ENCODE assay signal across 16 mouse cellular contexts in the genomic region with DNA sequence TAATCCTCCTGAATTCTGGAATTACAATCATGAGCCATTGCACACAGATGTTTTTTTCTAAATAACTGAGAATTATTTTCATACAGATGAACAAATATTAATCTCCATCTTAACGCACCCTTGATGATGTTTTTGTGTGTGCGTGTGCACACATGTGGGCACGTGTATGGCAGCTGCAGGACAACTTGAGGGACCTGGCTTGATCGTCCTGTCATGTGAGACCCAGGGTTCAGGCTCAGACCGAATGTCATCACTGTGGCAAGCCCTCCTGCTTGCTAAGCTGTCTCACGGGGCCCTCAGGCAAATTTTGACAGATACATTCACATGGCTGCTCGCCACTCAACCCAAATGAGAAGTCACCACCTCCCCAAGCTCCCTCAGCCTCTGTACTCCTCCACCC. TPM values are rescaled to one million over a fixed set of nuclear protein-coding genes. Genes with fewer than 3 reads are reported as not detected.
DNase-seq lines count a peak whose midpoint lies in the region; ATAC-seq and TF ChIP-seq lines count a peak whose summit lies in the region.
"Had no signal": no experiment of that assay in that cellular context is flagged by ENCODE, and none has a peak within 500 bp of the region (broad histone marks: within the 10 kb centered on the region; RNA-seq: fewer than 3 reads in every experiment).

No protein-coding gene starts in this region.

- H3K27me3 ChIP-seq in liver, embryonic 15.5 days: no peaks in the 10 kb centered on the region
- H3K27me3 ChIP-seq in liver, postnatal 0 days (ENCODE audit: insufficient read depth, low read length): no peaks in the 10 kb centered on the region
- no peaks in the 10 kb centered on the region for H3K27me3 ChIP-seq in limb, embryonic 15.5 days
- H3K27me3 ChIP-seq in stomach, postnatal 0 days (ENCODE audit: control insufficient read depth, insufficient read depth, low read length): no peaks in the 10 kb centered on the region
- H3K27me3 ChIP-seq: heart, embryonic 13.5 days had no signal

- peaks cover 18% of the 10 kb centered on the region for H3K36me3 ChIP-seq in liver, embryonic 15.5 days (replicated peaks)
- H3K36me3 ChIP-seq in liver, postnatal 0 days (replicated peaks; ENCODE audit: insufficient read depth, low read length): peaks cover 5% of the 10 kb centered on the region
- H3K36me3 ChIP-seq in limb, embryonic 15.5 days: no peaks in the 10 kb centered on the region
- H3K36me3 ChIP-seq in stomach, postnatal 0 days (ENCODE audit: control insufficient read depth, insufficient read depth, low read length): no peaks in the 10 kb centered on the region
- H3K36me3 ChIP-seq: heart, embryonic 13.5 days had no signal

- no peak for TF ChIP-seq EP300 in liver, postnatal 0 days (IDR thresholded peaks at IDR 0.05; ENCODE audit: low read depth)
- no peak for TF ChIP-seq EP300 in stomach, postnatal 0 days (optimal IDR thresholded peaks at IDR 0.05)

- H3K27ac ChIP-seq in liver, embryonic 15.5 days (replicated peaks): peak overlapping the region; percentile 68; the same call in 1 of the 2 replicates
- no peak overlapping the region for H3K27ac ChIP-seq in liver, postnatal 0 days (ENCODE audit: low read depth)
- peak overlapping the region; percentile 87 for H3K27ac ChIP-seq in embryonic fibroblast, embryonic 13.5 days (ENCODE audit: insufficient read depth, low read length)
- peak overlapping the region; percentile 57; the same call in 1 of the 2 replicates for H3K27ac ChIP-seq in limb, embryonic 15.5 days
- peak overlapping the region; percentile 70; the same call in 1 of the 2 replicates for H3K27ac ChIP-seq in stomach, postnatal 0 days (replicated peaks)
- H3K27ac ChIP-seq: heart, embryonic 13.5 days had no signal

- no peak for DNase-seq in liver, postnatal 0 days
- no peak for DNase-seq in stomach, postnatal 0 days (ENCODE audit: low spot score)
- DNase-seq in right cerebral cortex, postnatal 14 days: no peak
- DNase-seq: adrenal gland, adult 8-10 months; cerebellum, postnatal 25 days; gastrocnemius, postnatal 14 days; lung, postnatal 36 days; thymus, postnatal 25 days had no signal

- H3K9me3 ChIP-seq in liver, embryonic 15.5 days (replicated peaks): no peaks in the 10 kb centered on the region
- H3K9me3 ChIP-seq in liver, postnatal 0 days (ENCODE audit: low read length): no peaks in the 10 kb centered on the region
- H3K9me3 ChIP-seq in limb, embryonic 15.5 days: no peaks in the 10 kb centered on the region
- H3K9me3 ChIP-seq in stomach, postnatal 0 days (ENCODE audit: control insufficient read depth, low read length): no peaks in the 10 kb centered on the region
- H3K9me3 ChIP-seq: heart, embryonic 13.5 days had no signal

- H3K9ac ChIP-seq in liver, embryonic 15.5 days: no peak overlapping the region
- no peak overlapping the region for H3K9ac ChIP-seq in liver, postnatal 0 days (replicated peaks)
- no peak overlapping the region for H3K9ac ChIP-seq in limb, embryonic 15.5 days
- H3K9ac ChIP-seq in stomach, postnatal 0 days (ENCODE audit: low read length): no peak overlapping the region
- H3K9ac ChIP-seq: heart, embryonic 13.5 days had no signal

- H3K4me3 ChIP-seq in liver, embryonic 15.5 days (replicated peaks): no peak overlapping the region
- no peak overlapping the region for H3K4me3 ChIP-seq in liver, postnatal 0 days (ENCODE audit: low read depth, low read length)
- peak overlapping the region; percentile 5; the same call in 1 of the 2 replicates for H3K4me3 ChIP-seq in embryonic fibroblast, embryonic 13.5 days (ENCODE audit: insufficient read depth, low read length)
- H3K4me3 ChIP-seq in limb, embryonic 15.5 days: no peak overlapping the region
- H3K4me3 ChIP-seq in stomach, postnatal 0 days (ENCODE audit: low read depth, low read length): no peak overlapping the region
- H3K4me3 ChIP-seq: heart, embryonic 13.5 days had no signal

- 63% methylated on average over 7 of the region's 7 CpGs for WGBS in liver, embryonic 15.5 days (ENCODE audit: insufficient replicate concordance)
- WGBS in liver, postnatal 0 days (ENCODE audit: insufficient replicate concordance): 74% methylated on average over 7 of the region's 7 CpGs
- 30% methylated on average over 7 of the region's 7 CpGs for WGBS in limb, embryonic 15.5 days
- WGBS in stomach, postnatal 0 days: 32% methylated on average over 7 of the region's 7 CpGs

- no peak for TF ChIP-seq POLR2A in embryonic fibroblast, embryonic 13.5 days (IDR thresholded peaks at IDR 0.05; ENCODE audit: low read depth, low read length)

- peaks cover 86% of the 10 kb centered on the region for H3K4me1 ChIP-seq in liver, embryonic 15.5 days (replicated peaks)
- peaks cover 18% of the 10 kb centered on the region for H3K4me1 ChIP-seq in liver, postnatal 0 days (ENCODE audit: insufficient read depth)
- H3K4me1 ChIP-seq in embryonic fibroblast, embryonic 13.5 days (ENCODE audit: control insufficient read depth, insufficient read depth, low read length): peaks cover 28% of the 10 kb centered on the region
- H3K4me1 ChIP-seq in limb, embryonic 15.5 days: peaks cover 27% of the 10 kb centered on the region
- H3K4me1 ChIP-seq in stomach, postnatal 0 days (replicated peaks; ENCODE audit: control insufficient read depth, insufficient read depth): no peaks in the 10 kb centered on the region
- H3K4me1 ChIP-seq: heart, embryonic 13.5 days had no signal

- H3K4me2 ChIP-seq in liver, embryonic 15.5 days: no peak overlapping the region
- no peak overlapping the region for H3K4me2 ChIP-seq in liver, postnatal 0 days (ENCODE audit: low read depth, low read length)
- H3K4me2 ChIP-seq in limb, embryonic 15.5 days: no peak overlapping the region
- H3K4me2 ChIP-seq in stomach, postnatal 0 days (replicated peaks; ENCODE audit: low read depth): no peak overlapping the region; the same call in 1 of the 2 replicates
- H3K4me2 ChIP-seq: heart, embryonic 13.5 days had no signal

- ATAC-seq in liver, embryonic 15.5 days (ENCODE audit: insufficient read depth): no peak
- no peak for ATAC-seq in liver, postnatal 0 days
- ATAC-seq in limb, embryonic 15.5 days (ENCODE audit: insufficient number of reproducible peaks, low FRiP score, low TSS enrichment, low read depth): no peak
- ATAC-seq in stomach, postnatal 0 days (ENCODE audit: low FRiP score, low TSS enrichment): no peak
- ATAC-seq in activated CD4-positive, CD25-positive, alpha-beta regulatory T cell, adult 4 months: no peak

- TF ChIP-seq CTCF in liver, postnatal 0 days (IDR thresholded peaks at IDR 0.05; ENCODE audit: low read depth): no peak
- no peak for TF ChIP-seq CTCF in embryonic fibroblast, embryonic 13.5 days (IDR thresholded peaks at IDR 0.05; ENCODE audit: borderline replicate concordance, insufficient read depth, low read length)
- TF ChIP-seq CTCF in stomach, postnatal 0 days (IDR thresholded peaks at IDR 0.05; ENCODE audit: low read depth): no peak

RNA-seq across cellular contexts. Expression of gene Smg9, which starts 8.9 kb away (rescaled TPM):
- 14.8 and 15.9 TPM in 2 replicates for polyA plus RNA-seq in liver, embryonic 15.5 days (2015; fragmentation: Nextera tagmentation; extraction: Ambion mirVana)
- 8.2 and 8.7 TPM in 2 replicates for polyA plus RNA-seq in liver, postnatal 0 days (2015; fragmentation: Nextera tagmentation; extraction: Ambion mirVana)
- 14.8 and 18.1 TPM in 2 replicates for polyA plus RNA-seq in embryonic fibroblast, embryonic 13.5 days (2011; ENCODE audit: insufficient read length, low read depth, missing spikeins)
- polyA plus RNA-seq in limb, embryonic 15.5 days (2015; fragmentation: Nextera tagmentation; extraction: Ambion mirVana): 23.2 and 23.6 TPM in 2 replicates
- polyA plus RNA-seq in stomach, postnatal 0 days (2015; fragmentation: Nextera tagmentation; extraction: Ambion mirVana): 14.1 and 14.4 TPM in 2 replicates
- polyA plus RNA-seq in activated CD4-positive, CD25-positive, alpha-beta regulatory T cell, adult 4 months (2017; shearing (Covaris generic)): 10 to 100 TPM; 24.1 to 31.0 TPM

RNA-seq across cellular contexts. Expression of gene Kcnn4, which starts 20.4 kb away (rescaled TPM):
- polyA plus RNA-seq in liver, embryonic 15.5 days (2015; fragmentation: Nextera tagmentation; extraction: Ambion mirVana): 127 and 144 TPM in 2 replicates
- 41.0 and 41.9 TPM in 2 replicates for polyA plus RNA-seq in liver, postnatal 0 days (2015; fragmentation: Nextera tagmentation; extraction: Ambion mirVana)
- polyA plus RNA-seq in embryonic fibroblast, embryonic 13.5 days (2011; ENCODE audit: insufficient read length, low read depth, missing spikeins): 1.9 and 3.4 TPM in 2 replicates
- polyA plus RNA-seq in limb, embryonic 15.5 days (2015; fragmentation: Nextera tagmentation; extraction: Ambion mirVana): 3.0 and 3.4 TPM in 2 replicates
- 15.5 and 17.0 TPM in 2 replicates for polyA plus RNA-seq in stomach, postnatal 0 days (2015; fragmentation: Nextera tagmentation; extraction: Ambion mirVana)
- 100 to 1,000 TPM; 101 to 105 TPM for polyA plus RNA-seq in activated CD4-positive, CD25-positive, alpha-beta regulatory T cell, adult 4 months (2017; shearing (Covaris generic))

RNA-seq across cellular contexts. Expression of gene Lypd5, which starts 41.5 kb away (rescaled TPM):
- polyA plus RNA-seq in liver, embryonic 15.5 days (2015; fragmentation: Nextera tagmentation; extraction: Ambion mirVana): not detected in 2 replicates
- 0.06 TPM in 1 of 2 replicates, not detected in the other for polyA plus RNA-seq in liver, postnatal 0 days (2015; fragmentation: Nextera tagmentation; extraction: Ambion mirVana)
- not detected in 2 replicates for polyA plus RNA-seq in embryonic fibroblast, embryonic 13.5 days (2011; ENCODE audit: insufficient read length, low read depth, missing spikeins)
- polyA plus RNA-seq in limb, embryonic 15.5 days (2015; fragmentation: Nextera tagmentation; extraction: Ambion mirVana): 55.8 and 59.7 TPM in 2 replicates
- 196 and 201 TPM in 2 replicates for polyA plus RNA-seq in stomach, postnatal 0 days (2015; fragmentation: Nextera tagmentation; extraction: Ambion mirVana)
- not detected for polyA plus RNA-seq in activated CD4-positive, CD25-positive, alpha-beta regulatory T cell, adult 4 months (2017; shearing (Covaris generic))
- polyA plus RNA-seq: forebrain, embryonic 16.5 days; heart, embryonic 13.5 days; liver, adult 2 months had no signal

RNA-seq across cellular contexts. Expression of gene Tescl, which starts 56.8 kb away (rescaled TPM):
- not detected in 2 replicates for polyA plus RNA-seq in liver, embryonic 15.5 days (2015; fragmentation: Nextera tagmentation; extraction: Ambion mirVana)
- polyA plus RNA-seq in liver, postnatal 0 days (2015; fragmentation: Nextera tagmentation; extraction: Ambion mirVana): not detected in 2 replicates
- polyA plus RNA-seq in embryonic fibroblast, embryonic 13.5 days (2011; ENCODE audit: insufficient read length, low read depth, missing spikeins): not detected in 2 replicates
- polyA plus RNA-seq in limb, embryonic 15.5 days (2015; fragmentation: Nextera tagmentation; extraction: Ambion mirVana): not detected in 2 replicates
- polyA plus RNA-seq in stomach, postnatal 0 days (2015; fragmentation: Nextera tagmentation; extraction: Ambion mirVana): 0.15 and 0.42 TPM in 2 replicates
- polyA plus RNA-seq in activated CD4-positive, CD25-positive, alpha-beta regulatory T cell, adult 4 months (2017; shearing (Covaris generic)): not detected
- polyA plus RNA-seq: embryonic facial prominence, embryonic 14.5 days; forebrain, embryonic 16.5 days; heart, embryonic 13.5 days; liver, adult 2 months had no signal

Comparison
In these comparisons a context has a peak if more than half of its experiments do, and no peak if none do; other contexts are left out.
1. RNA of gene Lypd5, which starts 41.5 kb away (polyA plus RNA-seq): 196 to 201 TPM in stomach, postnatal 0 days and 55.8 to 59.7 TPM in limb, embryonic 15.5 days; 0.06 TPM in liver, postnatal 0 days, not detected in liver, embryonic 15.5 days, not detected in embryonic fibroblast, embryonic 13.5 days and not detected in activated CD4-positive, CD25-positive, alpha-beta regulatory T cell, adult 4 months; every median in the first group is over 10 times any median in the second.